Mouse (Mus musculus): Measurements from ENCODE around the gene Zfp366. TPM values are rescaled to one million over a fixed set of nuclear protein-coding genes. Genes with fewer than 3 reads are reported as not detected.

Gene Zfp366
- total RNA-seq, 2 experiments from 2014 or later, result 6.0 to 6.4 TPM

GRCm38 (mm10) chr13:99225374-99226240 is 41.0 kb downstream of the Zfp366 start:
- no peak for DNase-seq (ENCODE audit: low spot score in 2 of 2)

GRCm38 (mm10) chr13:99226809-99227208 is 42.2 kb downstream of the Zfp366 start:
- no peak for DNase-seq (ENCODE audit: low spot score in 2 of 2)

DNA sequence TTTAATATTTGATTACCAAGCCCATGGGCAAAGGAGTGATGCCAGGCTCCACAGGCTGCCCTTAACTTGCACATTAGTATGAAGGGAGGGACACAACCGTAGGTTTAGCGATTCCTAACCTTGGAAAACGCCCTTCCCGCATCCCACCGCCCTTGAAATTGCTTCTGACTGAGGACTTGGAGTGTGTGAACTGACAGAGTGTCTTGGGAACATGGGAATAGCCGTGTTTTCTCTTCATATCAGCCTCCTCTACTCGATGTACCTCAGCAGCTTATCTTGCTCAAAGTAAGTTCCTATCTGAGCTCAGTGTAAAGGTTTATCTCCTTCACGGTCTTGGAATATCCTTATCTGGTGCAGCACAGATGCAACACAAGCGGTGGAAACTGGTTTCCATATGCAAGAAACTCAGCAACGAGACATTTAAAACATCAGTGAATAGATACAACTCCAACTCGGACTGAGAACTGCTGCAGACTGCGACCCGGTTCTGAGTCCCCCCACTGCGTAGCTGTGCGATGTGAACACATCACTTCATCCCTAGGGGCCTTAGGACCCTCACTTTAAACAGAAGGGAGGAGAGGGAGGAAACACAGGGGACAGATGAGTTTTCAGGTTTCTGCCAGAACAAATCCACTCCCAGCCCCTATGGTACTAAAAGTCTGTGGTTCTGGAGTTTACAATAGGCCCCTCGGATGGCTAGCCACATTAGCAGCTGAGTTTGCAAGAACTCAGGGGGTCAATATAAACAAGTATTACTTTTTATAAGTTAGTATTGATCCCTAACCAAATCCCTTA is 43.0 kb downstream of the Zfp366 start:
- no peak for DNase-seq (ENCODE audit: low spot score in 2 of 2)

DNA sequence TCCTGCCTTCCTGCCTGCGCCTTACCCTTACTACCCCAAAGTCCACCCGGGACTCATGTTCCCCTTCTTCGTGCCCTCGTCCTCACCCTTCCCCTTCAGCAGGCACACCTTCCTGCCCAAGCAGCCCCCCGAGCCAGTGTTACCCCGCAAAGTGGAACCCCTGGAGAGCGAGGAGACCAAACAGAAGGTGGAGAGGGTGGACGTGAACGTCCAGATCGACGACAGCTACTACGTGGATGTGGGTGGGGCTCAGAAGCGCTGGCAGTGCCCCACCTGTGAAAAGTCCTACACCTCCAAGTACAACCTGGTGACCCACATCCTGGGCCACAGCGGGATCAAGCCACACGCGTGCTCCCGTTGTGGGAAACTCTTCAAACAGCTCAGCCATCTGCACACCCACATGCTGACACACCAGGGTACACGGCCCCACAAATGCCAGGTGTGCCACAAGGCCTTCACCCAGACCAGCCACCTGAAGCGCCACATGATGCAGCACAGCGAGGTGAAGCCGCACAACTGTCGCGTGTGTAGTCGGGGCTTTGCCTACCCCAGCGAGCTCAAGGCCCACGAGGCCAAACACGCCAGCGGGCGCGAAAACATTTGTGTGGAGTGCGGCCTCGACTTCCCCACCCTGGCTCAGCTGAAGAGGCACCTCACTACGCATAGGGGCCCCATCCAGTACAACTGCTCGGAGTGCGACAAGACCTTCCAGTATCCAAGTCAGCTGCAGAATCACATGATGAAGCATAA is 44.4 kb downstream of the Zfp366 start:
- no peak for DNase-seq (ENCODE audit: low spot score in 2 of 2)

DNA sequence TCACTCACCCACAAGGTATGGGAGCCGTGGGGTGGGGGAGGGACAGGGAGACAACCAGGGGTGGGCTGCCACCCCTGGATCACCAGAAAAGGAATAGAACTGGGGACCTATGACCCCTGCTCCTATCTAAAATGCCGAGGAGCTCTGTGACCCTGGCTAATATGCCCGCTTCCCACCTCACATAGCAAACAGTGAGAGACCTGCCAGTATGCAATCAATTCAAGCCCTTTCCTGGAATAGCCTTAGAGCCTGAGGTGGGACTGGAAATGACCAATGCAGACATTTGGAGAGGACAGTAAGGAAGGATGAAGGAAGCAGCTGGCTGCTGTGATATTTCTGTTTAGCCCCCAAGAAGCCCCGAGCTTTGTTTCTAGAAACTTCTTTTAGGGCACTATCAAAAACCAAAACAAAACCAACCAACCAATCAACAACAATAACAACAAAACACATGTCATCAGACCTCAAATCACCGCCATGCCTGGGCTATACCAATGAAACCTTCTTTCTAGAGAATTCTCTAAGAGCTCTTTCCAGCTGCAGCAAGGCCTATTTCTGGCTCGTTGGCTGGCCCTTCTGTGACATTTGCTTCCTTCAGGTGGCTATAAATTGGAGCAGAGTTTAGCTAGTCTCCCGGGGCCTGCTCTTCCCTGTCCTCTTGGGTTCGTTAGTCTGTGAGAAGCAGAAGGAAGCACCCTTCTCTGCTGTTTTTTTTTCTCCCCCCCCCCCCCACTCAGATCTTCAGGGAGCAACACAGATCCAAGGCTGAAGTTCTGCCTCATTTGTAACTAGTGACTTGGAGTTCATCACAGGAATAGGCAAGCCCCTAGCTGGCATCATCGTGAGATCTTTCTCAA is 45.2 kb downstream of the Zfp366 start:
- no peak for DNase-seq (ENCODE audit: low spot score in 2 of 2)

DNA sequence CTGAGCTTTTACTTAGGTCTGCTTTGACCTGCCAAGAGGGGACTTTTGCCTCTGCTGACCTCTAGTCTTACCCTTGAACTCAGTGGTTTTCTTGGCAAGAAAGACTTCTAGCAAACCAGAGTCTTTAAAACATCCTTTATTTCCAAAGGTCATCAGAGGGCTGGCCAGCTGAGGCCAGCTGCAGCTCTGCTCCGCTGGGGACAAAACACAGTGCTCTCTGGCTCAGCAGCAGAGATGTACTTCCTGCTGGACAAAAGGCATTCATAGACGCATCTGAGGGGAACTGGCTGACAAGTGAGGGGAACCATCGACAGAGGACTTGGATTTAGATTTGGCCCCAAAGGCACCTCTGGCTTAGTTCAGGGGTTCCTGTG is 45.9 kb downstream of the Zfp366 start:
- no peak for DNase-seq (ENCODE audit: low spot score in 2 of 2)

DNA sequence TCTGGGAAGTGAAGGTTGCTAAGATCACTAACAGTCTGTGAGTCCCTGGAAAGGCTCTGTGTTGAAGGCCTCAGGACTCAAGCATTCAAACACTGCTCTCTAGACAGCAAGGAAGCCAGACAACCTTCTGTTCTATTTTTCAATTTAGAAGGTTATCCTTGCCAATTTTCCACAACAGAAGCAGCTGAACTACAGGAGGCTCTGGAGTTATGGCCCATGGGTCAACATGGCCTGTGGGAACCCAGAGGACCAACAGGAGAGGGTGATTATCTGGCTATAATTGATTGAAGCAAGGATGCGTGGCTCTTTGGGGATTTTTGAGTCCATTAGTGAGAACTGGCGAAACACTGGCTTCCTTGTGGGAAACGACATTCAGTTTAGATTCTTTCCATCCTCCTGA is 48.7 kb downstream of the Zfp366 start:
- no peak for DNase-seq (ENCODE audit: low spot score in 2 of 2)

DNA sequence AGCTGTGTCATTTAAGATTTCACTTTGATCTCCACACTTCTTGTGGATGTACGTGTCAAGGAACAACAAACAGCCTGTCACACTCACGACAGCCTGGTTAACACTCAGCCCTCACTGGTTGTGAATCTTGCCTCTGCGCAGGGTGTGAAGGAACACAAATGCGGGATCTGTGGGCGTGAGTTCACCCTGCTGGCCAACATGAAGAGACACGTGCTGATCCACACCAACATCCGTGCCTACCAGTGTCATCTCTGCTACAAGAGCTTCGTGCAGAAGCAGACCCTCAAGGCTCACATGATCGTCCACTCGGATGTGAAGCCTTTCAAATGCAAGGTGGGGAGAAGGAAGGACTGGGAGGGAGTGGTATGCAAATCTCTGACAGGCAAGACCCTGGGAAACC is 49.3 kb downstream of the Zfp366 start:
- DNase-seq (ENCODE audit: low spot score in 2 of 2), result no peak

- no peak for DNase-seq (ENCODE audit: low spot score in 2 of 2)
Observed at GRCm38 (mm10) chr13:99235428-99236210, 51.0 kb downstream of the Zfp366 start.

DNA sequence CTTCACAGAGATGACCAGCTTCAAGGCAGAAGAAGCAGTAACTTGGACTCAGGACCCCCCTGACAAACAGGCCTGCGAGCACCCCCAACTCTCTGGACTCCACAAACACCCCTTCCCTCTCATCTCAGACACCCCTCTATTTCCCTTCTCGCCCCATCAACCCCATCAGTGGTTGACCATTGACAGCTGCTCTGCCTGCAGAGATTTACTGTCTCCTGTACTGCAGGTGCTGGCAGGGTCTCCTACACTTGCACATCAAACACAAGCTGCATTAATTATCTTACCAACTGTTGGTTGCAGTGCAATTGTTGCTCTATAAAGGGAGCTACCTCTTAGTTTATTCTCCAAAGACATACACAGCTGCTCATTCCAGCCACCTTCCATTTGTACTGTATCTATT is 51.6 kb downstream of the Zfp366 start:
- DNase-seq (ENCODE audit: low spot score in 2 of 2), result no peak

- no peak for DNase-seq (ENCODE audit: low spot score in 2 of 2)
Observed at GRCm38 (mm10) chr13:99237122-99237521, 52.5 kb downstream of the Zfp366 start.

GRCm38 (mm10) chr13:99237841-99238216 is 53.2 kb downstream of the Zfp366 start:
- DNase-seq (ENCODE audit: low spot score in 2 of 2), result no peak

- peak; percentile 42 to 82 for DNase-seq (ENCODE audit: low spot score in 2 of 2)
Observed at GRCm38 (mm10) chr13:99238217-99239160, 53.9 kb downstream of the Zfp366 start.

GRCm38 (mm10) chr13:99239161-99239530 is 54.5 kb downstream of the Zfp366 start:
- no peak for DNase-seq (ENCODE audit: low spot score in 2 of 2)

DNA sequence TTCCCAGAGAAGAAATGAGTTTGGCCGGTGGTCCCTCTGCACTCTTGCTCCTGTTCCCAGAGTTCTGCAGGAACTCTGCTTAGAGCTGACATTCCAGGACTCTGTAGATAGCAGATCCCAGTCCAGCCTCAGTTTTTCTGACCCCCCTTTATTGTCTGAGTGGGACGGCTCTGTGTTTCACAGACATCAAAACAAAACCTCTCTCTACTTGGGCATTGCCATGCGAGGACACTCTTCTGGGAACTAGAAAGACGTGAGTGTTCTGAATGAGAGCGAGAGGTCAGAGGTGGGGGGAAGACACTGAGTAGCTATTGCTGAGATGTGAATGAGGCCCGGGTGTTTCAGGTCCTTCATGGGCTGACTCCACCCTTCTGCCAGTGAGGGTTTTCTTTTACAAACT is 55.1 kb downstream of the Zfp366 start:
- no peak for DNase-seq (ENCODE audit: low spot score in 2 of 2)

GRCm38 (mm10) chr13:99241984-99242383 is 57.4 kb downstream of the Zfp366 start:
- no peak for DNase-seq (ENCODE audit: low spot score in 2 of 2)

GRCm38 (mm10) chr13:99242895-99243294 is 58.3 kb downstream of the Zfp366 start:
- no peak for DNase-seq (ENCODE audit: low spot score in 2 of 2)

DNA sequence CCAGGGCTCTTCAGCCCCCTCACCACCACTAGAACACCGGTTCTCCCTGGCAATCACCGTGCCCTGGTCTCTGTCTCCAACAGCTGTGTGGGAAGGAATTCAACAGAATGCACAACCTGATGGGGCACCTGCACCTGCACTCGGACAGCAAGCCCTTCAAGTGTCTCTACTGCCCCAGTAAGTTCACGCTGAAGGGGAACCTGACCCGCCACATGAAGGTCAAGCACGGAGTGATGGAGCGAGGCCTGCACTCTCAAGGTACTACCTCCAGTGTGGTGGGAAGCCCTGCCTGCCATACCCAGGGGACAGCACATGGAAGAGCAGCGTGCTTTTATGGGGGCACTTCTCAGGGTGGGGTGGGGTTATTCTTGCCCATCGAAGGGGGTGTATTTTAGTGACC is 59.2 kb downstream of the Zfp366 start:
- no peak for DNase-seq (ENCODE audit: low spot score in 2 of 2)

DNA sequence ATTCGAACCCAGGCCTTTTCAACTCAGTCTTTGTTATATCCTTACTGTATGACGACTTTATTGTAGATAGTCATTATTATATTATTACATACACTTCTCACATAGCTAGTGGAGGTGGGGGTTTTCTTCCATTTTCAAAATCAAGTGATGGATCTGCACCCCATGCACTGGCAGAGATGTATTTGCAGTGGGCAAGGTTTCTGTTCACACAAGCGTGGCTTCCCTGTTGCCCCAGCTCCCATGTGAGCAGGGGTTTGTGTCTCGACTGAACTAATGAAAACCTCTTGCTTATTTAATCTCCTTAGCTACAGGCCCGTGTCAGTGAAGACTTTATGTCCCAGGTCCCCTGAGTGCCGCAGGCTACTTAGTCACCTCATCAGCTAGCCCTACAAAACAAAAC is 59.8 kb downstream of the Zfp366 start:
- no peak for DNase-seq (ENCODE audit: low spot score in 2 of 2)

Data from gastrocnemius, postnatal 4 days (tissue).